Mouse (Mus musculus) forebrain, embryonic 16.5 days (tissue): Measurements from ENCODE around the gene Abhd17b. TPM values are rescaled to one million over a fixed set of nuclear protein-coding genes. Genes with fewer than 3 reads are reported as not detected.
"Not testable (repeated sequence)": the region's sequence is repeated elsewhere in the genome, so short reads cannot be mapped to it uniquely, and the experiment has no call there.

Experiments used
- ATAC-seq: fragments of 200-750 bp; cut with Nextera tagmentation; 2 replicates; pipeline ENCODE4 v1.8.0; 2017; ENCODE audit warnings: mild to moderate bottlenecking, moderate library complexity
- H3K27ac ChIP-seq: fragments of 300-500 bp; sonication (generic); 2 replicates; pipeline ENCODE4 v1.5.1; 2014; ENCODE audit warnings: low read length, control low read depth
- H3K27me3 ChIP-seq: fragments of 300-500 bp; sonication (generic); replicated peaks from 2 replicates; pipeline ENCODE4 v1.6.1; 2014; ENCODE audit warnings: low read length; ENCODE audit not compliant: control insufficient read depth, insufficient read depth
- H3K36me3 ChIP-seq: fragments of 300-500 bp; sonication (generic); 2 replicates; pipeline ENCODE4 v1.6.1; 2014; ENCODE audit not compliant: control insufficient read depth, insufficient read depth
- H3K4me1 ChIP-seq: fragments of 300-500 bp; sonication (generic); replicated peaks from 2 replicates; pipeline ENCODE4 v1.6.1; 2014; ENCODE audit warnings: low read length; ENCODE audit not compliant: control insufficient read depth, insufficient read depth
- H3K4me2 ChIP-seq: fragments of 300-500 bp; sonication (generic); 2 replicates; pipeline ENCODE4 v1.6.1; 2014; ENCODE audit warnings: mild to moderate bottlenecking, low read length, control low read depth
- H3K4me3 ChIP-seq: fragments of 300-500 bp; sonication (generic); replicated peaks from 2 replicates; pipeline ENCODE4 v1.5.1; 2014; ENCODE audit warnings: mild to moderate bottlenecking, low read length, control low read depth
- H3K9ac ChIP-seq: fragments of 300-500 bp; sonication (generic); replicated peaks from 2 replicates; pipeline ENCODE4 v1.6.1; 2014; ENCODE audit warnings: low read depth, low read length, control low read depth
- H3K9me3 ChIP-seq: fragments of 300-500 bp; sonication (generic); 2 replicates; pipeline ENCODE4 v1.6.1; 2016; ENCODE audit warnings: low read length; ENCODE audit not compliant: control insufficient read depth
- WGBS: fragments of 180-500 bp; shearing (Covaris S2); extraction: QIAGEN DNeasy Blood & Tissue Kit; methylation state at CpG from one replicate; pipeline ENCODE4 v1.1.7; 2014; 5-methylcytosine and 5-hydroxymethylcytosine counted together
- polyA plus RNA-seq: library from polyadenylated mRNA; unstranded; fragments of >200 nt; fragmentation: Nextera tagmentation; extraction: Ambion mirVana; gene quantifications from 2 replicates; pipeline ENCODE4 v1.2.1, GENCODE M21; 2015

Gene Abhd17b
- polyA plus RNA-seq, 1 experiment from 2014 or later: 33.3 TPM

DNA sequence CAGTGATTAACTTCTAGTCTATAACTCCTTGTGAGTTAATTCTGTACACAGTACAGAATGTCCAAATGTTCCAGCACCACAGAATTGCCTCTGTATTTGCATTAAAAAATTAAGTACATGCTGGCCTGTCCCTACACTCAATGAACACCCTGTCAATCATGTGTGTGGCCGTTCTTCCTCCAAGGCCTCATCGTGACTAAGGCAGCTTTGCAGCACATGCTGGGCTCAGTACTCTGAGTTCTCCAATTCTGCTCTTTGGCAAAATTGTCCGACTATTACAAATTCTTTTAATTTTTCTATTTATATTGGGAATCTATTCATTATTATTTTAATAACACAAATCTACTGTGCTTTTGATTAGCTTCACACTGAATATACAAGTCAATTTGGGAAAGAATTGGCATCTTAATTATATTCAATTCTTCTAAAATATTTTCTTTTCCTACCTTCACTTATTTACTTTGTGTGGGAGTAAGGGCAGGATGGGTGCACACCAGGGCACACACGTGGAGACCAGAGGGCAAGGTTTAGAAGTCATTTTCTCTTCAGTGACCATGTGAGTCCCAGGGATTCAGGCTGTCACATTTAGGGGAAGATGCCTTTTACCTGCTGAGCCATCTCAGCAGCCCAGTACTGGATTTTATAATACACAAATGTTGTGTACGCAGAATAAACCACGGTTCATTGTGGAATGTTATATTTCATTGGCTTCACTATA, 26.6 kb upstream of the Abhd17b start:
- H3K4me1 ChIP-seq: no peaks in the 10 kb centered on the region
- H3K27ac ChIP-seq: no peak overlapping the region
- no peaks in the 10 kb centered on the region for H3K27me3 ChIP-seq
- 90% methylated on average over 6 of the region's 6 CpGs for WGBS
- H3K4me2 ChIP-seq: no peak overlapping the region
- ATAC-seq: no peak
- H3K36me3 ChIP-seq: no peaks in the 10 kb centered on the region
- H3K9me3 ChIP-seq: no peaks in the 10 kb centered on the region
- no peak overlapping the region for H3K9ac ChIP-seq
- no peak overlapping the region for H3K4me3 ChIP-seq

DNA sequence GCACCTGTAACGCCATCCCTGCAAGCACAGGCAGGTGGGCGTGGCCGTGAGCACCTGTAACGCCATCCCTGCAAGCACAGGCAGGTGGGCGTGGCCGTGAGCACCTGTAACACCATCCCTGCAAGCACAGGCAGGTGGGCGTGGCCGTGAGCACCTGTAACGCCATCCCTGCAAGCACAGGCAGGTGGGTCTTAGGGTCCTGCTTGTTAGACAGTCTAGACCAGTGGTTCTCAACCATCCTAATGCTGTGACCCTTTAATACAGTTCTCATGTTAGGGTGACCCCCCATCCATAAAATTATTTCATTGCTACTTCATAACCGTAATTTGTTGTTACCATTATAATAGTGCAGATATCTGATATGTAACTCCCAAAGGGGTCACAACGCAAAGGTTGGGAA, 24.5 kb upstream of the Abhd17b start:
- H3K9me3 ChIP-seq, H3K4me2 ChIP-seq, H3K27ac ChIP-seq, H3K27me3 ChIP-seq, H3K36me3 ChIP-seq, ATAC-seq, H3K4me3 ChIP-seq, H3K4me1 ChIP-seq, H3K9ac ChIP-seq: not testable (repeated sequence)
- WGBS: 70% methylated on average over 10 of the region's 11 CpGs

DNA sequence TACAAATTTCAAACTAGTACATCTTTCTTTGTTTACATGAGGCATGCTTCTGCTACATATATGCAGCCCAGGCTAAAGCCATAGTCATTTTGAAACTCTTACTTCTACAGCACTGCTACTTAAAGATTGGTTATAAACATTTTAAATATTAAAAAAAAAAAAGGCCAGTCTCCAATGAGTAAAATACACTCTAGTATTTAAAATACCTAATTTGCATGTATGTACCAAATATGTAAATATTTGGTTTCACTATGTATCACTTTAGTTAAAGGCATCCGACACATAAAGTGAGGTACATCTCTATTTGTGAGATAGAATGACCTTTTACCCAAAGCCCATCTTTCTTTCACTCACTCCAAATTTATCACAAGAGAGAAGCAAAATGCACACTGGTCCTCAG, 24.0 kb upstream of the Abhd17b start:
- Histone ChIP-seq H3K4me1 (no peaks in the 10 kb centered on the region), H3K4me2 (no peak overlapping the region), H3K27me3 (no peaks in the 10 kb centered on the region), H3K36me3 (no peaks in the 10 kb centered on the region), H3K9me3 (no peaks in the 10 kb centered on the region), H3K27ac (no peak overlapping the region), H3K4me3 (no peak overlapping the region), H3K9ac (no peak overlapping the region)
- WGBS: 86% methylated on average over 1 of the region's 1 CpGs
- ATAC-seq: no peak

DNA sequence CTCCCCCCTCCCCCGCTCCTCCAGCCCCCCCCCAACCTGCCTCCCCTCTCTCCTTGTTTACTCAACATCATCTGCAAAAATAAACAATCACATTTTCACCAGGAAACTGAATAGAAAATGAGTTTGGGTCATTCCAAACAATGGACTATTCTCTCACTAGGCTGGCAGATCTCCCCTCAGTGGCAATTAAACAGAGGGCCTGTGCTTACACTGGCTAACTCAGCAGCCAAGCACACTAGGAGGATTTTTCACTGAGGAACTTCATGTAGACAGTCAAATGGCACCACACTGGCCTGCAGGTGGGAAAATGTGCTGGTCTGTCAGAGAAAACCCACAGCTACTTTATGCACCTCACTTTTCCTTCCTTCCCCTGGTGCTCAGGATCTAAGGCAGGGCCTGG, 23.5 kb upstream of the Abhd17b start:
- H3K4me2 ChIP-seq: no peak overlapping the region
- no peaks in the 10 kb centered on the region for H3K9me3 ChIP-seq
- H3K27me3 ChIP-seq: no peaks in the 10 kb centered on the region
- no peak overlapping the region for H3K27ac ChIP-seq
- H3K9ac ChIP-seq: no peak overlapping the region
- no peak overlapping the region for H3K4me3 ChIP-seq
- no peaks in the 10 kb centered on the region for H3K4me1 ChIP-seq
- WGBS: 70% methylated on average over 1 of the region's 1 CpGs
- no peak for ATAC-seq
- H3K36me3 ChIP-seq: no peaks in the 10 kb centered on the region

DNA sequence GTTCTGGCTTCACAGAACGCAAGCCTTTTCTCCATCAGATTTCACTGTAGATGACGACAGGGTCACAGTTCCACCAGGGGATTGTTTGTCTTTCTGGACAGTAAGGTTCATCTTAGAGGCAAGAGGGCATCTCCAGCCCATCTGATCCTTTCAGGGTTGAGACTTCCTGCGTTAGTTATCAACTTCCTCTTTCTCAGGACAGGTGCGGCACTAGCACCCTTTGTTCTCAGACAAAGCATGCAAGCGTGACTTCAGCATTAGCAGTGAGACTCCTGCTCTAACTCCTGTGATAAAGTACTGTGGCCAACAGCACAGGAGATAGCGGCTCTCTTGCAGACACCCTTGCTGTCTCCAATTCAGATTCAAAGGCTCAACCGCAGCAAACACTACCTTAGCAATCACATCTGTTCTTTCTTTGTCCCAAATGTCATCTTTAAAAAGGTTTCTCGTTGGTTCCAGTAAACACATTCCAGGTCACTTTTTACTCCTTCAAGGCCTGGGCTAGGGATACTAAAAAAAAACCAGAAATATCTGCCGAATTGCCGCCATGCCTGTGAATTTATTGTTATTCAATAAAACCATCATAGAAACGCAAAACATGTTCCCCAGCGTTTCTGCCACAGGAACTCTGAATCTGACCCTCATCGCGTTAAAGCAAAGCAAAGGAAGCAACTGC, 22.2 kb upstream of the Abhd17b start:
- no peaks in the 10 kb centered on the region for H3K9me3 ChIP-seq
- H3K4me1 ChIP-seq: no peaks in the 10 kb centered on the region
- H3K9ac ChIP-seq: no peak overlapping the region
- no peaks in the 10 kb centered on the region for H3K36me3 ChIP-seq
- H3K4me2 ChIP-seq: no peak overlapping the region
- H3K27ac ChIP-seq: no peak overlapping the region
- no peak for ATAC-seq
- WGBS: 75% methylated on average over 14 of the region's 14 CpGs
- H3K27me3 ChIP-seq: no peaks in the 10 kb centered on the region
- H3K4me3 ChIP-seq: no peak overlapping the region

DNA sequence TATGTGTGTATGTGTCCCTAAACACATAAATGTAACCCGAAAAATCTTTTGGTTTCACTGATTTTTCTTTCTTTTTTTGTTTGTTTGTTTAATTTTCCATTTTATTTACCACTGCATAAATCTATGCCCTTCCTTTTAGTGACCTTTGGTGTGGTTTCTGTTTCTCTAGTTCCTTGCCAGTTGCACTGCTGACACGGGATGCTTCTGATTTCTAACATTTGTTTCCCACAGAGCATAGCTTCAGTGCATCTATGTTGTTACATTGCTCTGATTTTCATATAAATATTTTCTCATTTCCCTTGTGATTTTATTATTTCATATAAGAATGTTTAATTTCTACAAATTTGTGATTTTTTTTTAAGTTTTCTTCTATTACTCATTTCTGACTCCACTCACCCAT, 17.6 kb upstream of the Abhd17b start:
- no peaks in the 10 kb centered on the region for H3K27me3 ChIP-seq
- H3K4me1 ChIP-seq: no peaks in the 10 kb centered on the region
- H3K4me2 ChIP-seq: no peak overlapping the region
- 92% methylated on average over 2 of the region's 2 CpGs for WGBS
- no peak overlapping the region for H3K4me3 ChIP-seq
- H3K9me3 ChIP-seq: no peaks in the 10 kb centered on the region
- H3K27ac ChIP-seq: no peak overlapping the region
- no peaks in the 10 kb centered on the region for H3K36me3 ChIP-seq
- no peak for ATAC-seq
- no peak overlapping the region for H3K9ac ChIP-seq

DNA sequence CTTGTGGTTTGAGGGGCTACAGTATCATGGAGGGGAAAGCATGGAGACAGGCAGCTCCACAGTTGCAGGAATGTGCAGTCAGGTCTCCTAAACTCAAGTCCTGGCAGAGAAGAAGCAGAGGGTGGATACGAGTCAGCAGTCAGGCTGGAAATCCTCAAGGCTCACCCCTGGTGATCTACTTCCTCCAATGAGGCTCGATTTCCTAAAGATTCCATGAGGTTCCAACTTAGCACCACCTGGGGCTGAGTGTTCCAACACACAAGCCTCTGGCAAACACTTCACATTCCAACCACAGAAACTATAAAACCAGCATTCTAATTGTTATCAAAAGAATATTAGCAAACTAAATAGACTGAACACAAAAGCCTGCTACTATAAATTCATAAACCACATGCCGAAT, 16.1 kb upstream of the Abhd17b start:
- Histone ChIP-seq H3K27ac (no peak overlapping the region), H3K4me2 (no peak overlapping the region), H3K9ac (no peak overlapping the region), H3K36me3 (no peaks in the 10 kb centered on the region), H3K9me3 (no peaks in the 10 kb centered on the region), H3K4me1 (no peaks in the 10 kb centered on the region), H3K27me3 (no peaks in the 10 kb centered on the region), H3K4me3 (no peak overlapping the region)
- ATAC-seq: no peak
- WGBS: 85% methylated on average over 3 of the region's 3 CpGs

DNA sequence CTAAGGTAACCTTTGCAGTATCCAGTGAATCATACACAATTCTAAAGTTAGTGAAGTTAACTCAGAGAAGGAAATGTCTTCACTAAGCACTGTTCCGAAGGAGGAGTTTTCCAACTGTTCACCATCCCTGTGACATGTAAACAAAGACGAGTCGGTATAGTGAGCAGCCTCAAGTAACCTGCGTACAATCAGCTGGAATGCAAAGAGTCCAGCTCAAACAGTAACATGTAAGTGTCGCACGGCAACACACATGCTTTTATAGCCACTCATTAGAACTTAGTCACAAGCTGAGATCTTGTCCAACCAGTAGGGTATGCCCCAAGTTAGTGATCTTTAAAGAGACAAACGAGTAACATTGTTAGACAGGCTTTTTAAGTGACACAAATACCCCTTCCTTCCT, 15.3 kb upstream of the Abhd17b start:
- Histone ChIP-seq H3K9ac (no peak overlapping the region), H3K27ac (no peak overlapping the region), H3K36me3 (no peaks in the 10 kb centered on the region), H3K9me3 (no peaks in the 10 kb centered on the region), H3K4me3 (no peak overlapping the region), H3K4me1 (no peaks in the 10 kb centered on the region), H3K4me2 (no peak overlapping the region), H3K27me3 (no peaks in the 10 kb centered on the region)
- WGBS: 83% methylated on average over 7 of the region's 7 CpGs
- ATAC-seq: no peak

DNA sequence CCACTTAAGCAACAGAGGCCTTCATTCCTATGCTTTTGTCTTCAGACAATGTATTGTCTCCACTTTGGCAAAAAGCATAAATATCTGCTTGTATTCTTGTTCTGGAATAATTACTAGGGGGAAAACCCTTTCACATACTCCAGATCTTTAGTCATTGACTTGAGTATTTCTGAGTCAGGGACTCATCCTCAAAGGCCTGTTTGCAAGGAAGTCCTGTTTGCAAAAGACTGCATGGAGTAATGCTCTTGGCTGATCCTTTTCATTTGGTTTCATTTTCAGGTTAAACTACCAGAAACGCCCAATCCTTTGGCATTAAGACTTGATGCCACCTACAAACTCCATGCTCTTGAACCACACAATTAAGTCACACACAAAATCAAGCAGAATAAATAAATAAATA, 9.1 kb upstream of the Abhd17b start:
- WGBS: 94% methylated on average over 1 of the region's 1 CpGs
- Histone ChIP-seq H3K36me3 (no peaks in the 10 kb centered on the region), H3K9ac (no peak overlapping the region), H3K27me3 (no peaks in the 10 kb centered on the region), H3K27ac (no peak overlapping the region), H3K4me1 (no peaks in the 10 kb centered on the region), H3K4me3 (no peak overlapping the region), H3K9me3 (no peaks in the 10 kb centered on the region), H3K4me2 (no peak overlapping the region)
- ATAC-seq: no peak
